Mouse (Mus musculus) MEL (cell line): ENCODE measurements around the gene Trak1. TPM values are rescaled to one million over a fixed set of nuclear protein-coding genes. Genes with fewer than 3 reads are reported as not detected.

ENCODE experiments used
- DNase-seq: peaks from one replicate; pipeline ENCODE4 v3.0.0; 2011; ENCODE audit warnings: low read depth, low spot score
- H3K27ac ChIP-seq: 2 replicates; pipeline ENCODE4 v1.5.1; 2012; ENCODE audit warnings: low read depth, mild to moderate bottlenecking, control low read depth, low read length, moderate library complexity; ENCODE audit not compliant: control insufficient read depth
- H3K27me3 ChIP-seq, 2 experiments: fragments of 150-350 bp in 1 of 2; sonication (generic) in 1 of 2; 2 replicates each; pipeline ENCODE4 v1.6.1; 2012; ENCODE audit warnings: low read length in 2 of 2, mild to moderate bottlenecking in 2 of 2, improper control_type of control experiment in 1 of 2, moderate library complexity in 1 of 2; ENCODE audit not compliant: insufficient read depth in 2 of 2, control insufficient read depth in 1 of 2
- H3K36me3 ChIP-seq, 2 experiments: 2 replicates each; pipeline ENCODE4 v1.6.1; 2012 to 2014; ENCODE audit warnings: low read length in 2 of 2, improper control_type of control experiment in 1 of 2, inconsistent platforms in 1 of 2, mild to moderate bottlenecking in 1 of 2; ENCODE audit not compliant: insufficient read depth in 2 of 2, control insufficient read depth in 1 of 2
- H3K4me1 ChIP-seq, 2 experiments: fragments of 150-350 bp in 1 of 2; sonication (generic) in 1 of 2; 2 replicates each; pipeline ENCODE4 v1.6.1; 2012; ENCODE audit warnings: low read length in 2 of 2, improper control_type of control experiment in 1 of 2, mild to moderate bottlenecking in 1 of 2; ENCODE audit not compliant: insufficient read depth in 2 of 2, control insufficient read depth in 1 of 2
- H3K4me3 ChIP-seq, 2 experiments: fragments of 150-350 bp in 1 of 2; sonication (generic) in 1 of 2; 2 replicates each; pipeline ENCODE4 v1.5.1; 2012; ENCODE audit warnings: low read depth in 2 of 2, low read length in 2 of 2, mild to moderate bottlenecking in 2 of 2, moderate library complexity in 2 of 2, control low read depth in 1 of 2, improper control_type of control experiment in 1 of 2; ENCODE audit not compliant: control insufficient read depth in 1 of 2, insufficient read depth in 1 of 2
- H3K79me2 ChIP-seq: 2 replicates; pipeline ENCODE4 v1.6.1; 2012; ENCODE audit warnings: mild to moderate bottlenecking, low read length, moderate library complexity; ENCODE audit not compliant: control insufficient read depth, poor library complexity, insufficient read depth
- H3K9ac ChIP-seq: 2 replicates; pipeline ENCODE4 v1.6.1; 2012; ENCODE audit warnings: low read depth, mild to moderate bottlenecking, control low read depth, low read length, moderate library complexity; ENCODE audit not compliant: control insufficient read depth, poor library complexity, severe bottlenecking
- H3K9me3 ChIP-seq: fragments of 150-350 bp; sonication (generic); replicated peaks from 2 replicates; pipeline ENCODE4 v1.6.1; 2012; ENCODE audit warnings: mild to moderate bottlenecking, low read length, improper control_type of control experiment, moderate library complexity; ENCODE audit not compliant: insufficient read depth
- CHD1 ChIP-seq: IDR thresholded peaks from 2 replicates; pipeline ENCODE4 v1.6.1; 2012; ENCODE audit warnings: low read depth, mild to moderate bottlenecking, inconsistent platforms, low read length, improper control_type of control experiment
- CTCF ChIP-seq, 3 experiments: IDR thresholded peaks in 2 of 3; conservative IDR thresholded peaks in 1 of 3; 2 replicates each; pipeline ENCODE4 v1.5.1; 2011 to 2012; ENCODE audit warnings: low read length in 3 of 3, low read depth in 2 of 3, mild to moderate bottlenecking in 2 of 3, improper control_type of control experiment in 1 of 3, inconsistent platforms in 1 of 3, mixed read lengths in 1 of 3, moderate library complexity in 1 of 3; ENCODE audit not compliant: control insufficient read depth in 1 of 3, insufficient read depth in 1 of 3, poor library complexity in 1 of 3, severe bottlenecking in 1 of 3
- E2F4 ChIP-seq: IDR thresholded peaks from 2 replicates; pipeline ENCODE4 v1.6.1; 2011; ENCODE audit warnings: low read depth, low read length, improper control_type of control experiment, borderline replicate concordance
- ELF1 ChIP-seq: IDR thresholded peaks from 2 replicates; pipeline ENCODE4 v1.6.1; 2014; ENCODE audit warnings: low read depth, mild to moderate bottlenecking, inconsistent platforms, low read length, improper control_type of control experiment, moderate library complexity
- ETS1 ChIP-seq: IDR thresholded peaks from 2 replicates; pipeline ENCODE4 v1.6.1; 2012; ENCODE audit warnings: low read depth, mild to moderate bottlenecking, inconsistent platforms, low read length, improper control_type of control experiment, moderate library complexity
- GATA1 ChIP-seq: IDR thresholded peaks from 2 replicates; pipeline ENCODE4 v1.6.1; 2011; ENCODE audit warnings: low read depth, low read length, improper control_type of control experiment
- HCFC1 ChIP-seq: IDR thresholded peaks from 2 replicates; pipeline ENCODE4 v1.6.1; 2012; ENCODE audit warnings: low read depth, mild to moderate bottlenecking, inconsistent platforms, low read length, improper control_type of control experiment, moderate library complexity
- JUND ChIP-seq: IDR thresholded peaks from 2 replicates; pipeline ENCODE4 v1.6.1; 2011; ENCODE audit warnings: low read depth, mild to moderate bottlenecking, improper control_type of control experiment, low read length
- KAT2A ChIP-seq: conservative IDR thresholded peaks from 2 replicates; pipeline ENCODE4 v1.6.1; 2012; ENCODE audit warnings: low read depth, low read length, improper control_type of control experiment, inconsistent platforms
- MAX ChIP-seq: IDR thresholded peaks from 2 replicates; pipeline ENCODE4 v1.6.1; 2011; ENCODE audit warnings: low read length, improper control_type of control experiment
- MAZ ChIP-seq: IDR thresholded peaks from 2 replicates; pipeline ENCODE4 v1.6.1; 2012; ENCODE audit warnings: low read depth, mild to moderate bottlenecking, inconsistent platforms, low read length, improper control_type of control experiment
- MXI1 ChIP-seq: IDR thresholded peaks from 2 replicates; pipeline ENCODE4 v1.6.1; 2011; ENCODE audit warnings: mild to moderate bottlenecking, low read depth, low read length, improper control_type of control experiment
- MYC ChIP-seq: IDR thresholded peaks from 2 replicates; pipeline ENCODE4 v1.6.1; 2011; ENCODE audit warnings: low read depth, mild to moderate bottlenecking, low read length, improper control_type of control experiment, moderate library complexity
- NELFE ChIP-seq: IDR thresholded peaks from 2 replicates; pipeline ENCODE4 v1.6.1; 2011; ENCODE audit warnings: low read depth, low read length, improper control_type of control experiment
- NRF1 ChIP-seq: IDR thresholded peaks from 2 replicates; pipeline ENCODE4 v1.6.1; 2014; ENCODE audit warnings: low read depth, mild to moderate bottlenecking, inconsistent platforms, low read length, improper control_type of control experiment, moderate library complexity; ENCODE audit not compliant: poor library complexity, insufficient read depth, severe bottlenecking
- POLR2AphosphoS2 ChIP-seq: IDR thresholded peaks from 2 replicates; pipeline ENCODE4 v1.6.1; 2011; ENCODE audit warnings: low read length, improper control_type of control experiment
- POLR2AphosphoS5 ChIP-seq: IDR thresholded peaks from 2 replicates; pipeline ENCODE4 v1.6.1; 2012; ENCODE audit warnings: low read depth, borderline replicate concordance, mild to moderate bottlenecking, inconsistent platforms, low read length, moderate library complexity, mixed read lengths
- RAD21 ChIP-seq: IDR thresholded peaks from 2 replicates; pipeline ENCODE4 v1.6.1; 2011; ENCODE audit warnings: mild to moderate bottlenecking, low read depth, low read length, improper control_type of control experiment
- RCOR1 ChIP-seq: IDR thresholded peaks from 2 replicates; pipeline ENCODE4 v1.6.1; 2012; ENCODE audit warnings: low read depth, mild to moderate bottlenecking, inconsistent platforms, low read length, improper control_type of control experiment
- SIN3A ChIP-seq: IDR thresholded peaks from 2 replicates; pipeline ENCODE4 v1.6.1; 2012; ENCODE audit warnings: low read length, improper control_type of control experiment, inconsistent platforms
- SMC3 ChIP-seq: IDR thresholded peaks from 2 replicates; pipeline ENCODE4 v1.6.1; 2011; ENCODE audit warnings: low read depth, low read length, improper control_type of control experiment
- TBP ChIP-seq: IDR thresholded peaks from 2 replicates; pipeline ENCODE4 v1.8.0; 2011; ENCODE audit warnings: low read depth, low read length, improper control_type of control experiment
- UBTF ChIP-seq: IDR thresholded peaks from 2 replicates; pipeline ENCODE4 v1.6.1; 2012; ENCODE audit warnings: low read depth, mild to moderate bottlenecking, inconsistent platforms, low read length, improper control_type of control experiment, moderate library complexity, borderline replicate concordance; ENCODE audit not compliant: insufficient read depth
- USF1 ChIP-seq: IDR thresholded peaks from 2 replicates; pipeline ENCODE4 v1.6.1; 2014; ENCODE audit warnings: low read depth, mild to moderate bottlenecking, inconsistent platforms, low read length, improper control_type of control experiment, moderate library complexity
- USF2 ChIP-seq, 2 experiments: IDR thresholded peaks; 2 replicates each; pipeline ENCODE4 v1.6.1; 2011 to 2012; ENCODE audit warnings: improper control_type of control experiment in 2 of 2, low read length in 2 of 2, borderline replicate concordance in 1 of 2, inconsistent platforms in 1 of 2, low read depth in 1 of 2, mild to moderate bottlenecking in 1 of 2; ENCODE audit not compliant: insufficient read depth in 1 of 2
- ZKSCAN1 ChIP-seq: IDR thresholded peaks from 2 replicates; pipeline ENCODE4 v1.6.1; 2012; ENCODE audit warnings: low read depth, mild to moderate bottlenecking, inconsistent platforms, low read length, improper control_type of control experiment, moderate library complexity
- ZMIZ1 ChIP-seq: IDR thresholded peaks from 2 replicates; pipeline ENCODE4 v1.6.1; 2012; ENCODE audit warnings: low read depth, mild to moderate bottlenecking, inconsistent platforms, low read length, improper control_type of control experiment, moderate library complexity
- polyA plus RNA-seq, 2 experiments: library from polyadenylated mRNA; stranded (reverse) in 1 of 2; unstranded in 1 of 2; fragments of >175 nt in 1 of 2; fragments of >200 nt in 1 of 2; gene quantifications; 2 replicates each; pipeline versions ENCODE4 v1.2.1 to v1.2.4; 2012; ENCODE audit warnings: low replicate concordance in 2 of 2, low read depth in 1 of 2; ENCODE audit not compliant: insufficient read length in 2 of 2, insufficient read depth in 1 of 2, missing spikeins in 1 of 2
- total RNA-seq: library from RNA; depleted of rRNA; stranded (reverse); fragments of 300-350 nt; gene quantifications from 2 replicates; pipeline ENCODE4 v1.2.3, GENCODE M21; 2012

The Trak1 gene
- total and polyA plus RNA-seq, 3 experiments = 16.2 to 35.5 TPM; not detected in 1

DNA sequence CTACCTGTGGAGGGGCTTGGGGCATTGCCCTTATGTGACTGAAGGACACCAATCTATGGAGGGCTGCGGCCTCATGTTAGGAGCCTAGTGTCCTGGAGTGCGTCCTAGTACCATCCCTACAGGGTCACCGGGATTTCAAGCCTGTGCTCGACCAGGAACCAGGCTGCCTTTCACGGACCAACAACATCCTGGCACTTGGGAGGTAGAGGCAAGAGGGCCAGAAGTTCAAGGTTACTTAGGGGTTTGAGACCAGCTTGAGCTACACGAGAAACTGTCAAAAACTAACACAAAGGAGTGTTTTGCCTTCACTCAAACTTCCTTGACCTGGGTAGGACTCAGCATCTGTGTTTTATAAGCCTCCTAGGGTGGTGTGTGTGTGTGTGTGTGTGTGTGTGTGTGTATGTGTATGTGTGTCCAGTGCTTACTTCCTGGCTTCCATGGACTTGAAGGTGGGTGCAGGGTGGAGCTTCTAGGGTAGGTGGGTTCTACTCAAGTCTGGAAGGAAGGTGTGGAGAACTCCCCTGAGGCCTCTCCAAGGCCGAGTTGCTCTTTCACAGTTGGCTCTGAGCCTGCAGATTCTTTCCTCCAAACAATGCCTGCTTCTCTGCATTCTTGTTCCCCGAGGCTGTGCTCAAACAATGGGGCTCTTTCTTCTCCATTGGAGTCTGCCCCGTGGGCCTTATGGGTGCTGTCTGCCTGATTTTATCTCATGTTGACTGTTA, 40.1 kb downstream of the Trak1 start:
- Histone ChIP-seq H3K4me1 (peaks cover 0 to 2% of the 10 kb centered on the region in 2 experiments; a peak in 1 of 4 replicates), H3K79me2 (peaks cover 9% of the 10 kb centered on the region), H3K4me3 (no peak overlapping the region), H3K27me3 (no peaks in the 10 kb centered on the region), H3K27ac (no peak overlapping the region), H3K9me3 (no peaks in the 10 kb centered on the region), H3K9ac (no peak overlapping the region), H3K36me3 (peaks cover 0 to 4% of the 10 kb centered on the region in 2 experiments; a peak in 2 of 4 replicates)
- DNase-seq = no peak
- TF ChIP-seq RCOR1 (no peak), USF1 (no peak), ETS1 (no peak), MYC (no peak), UBTF (no peak), E2F4 (no peak), SIN3A (no peak), GATA1 (no peak), NELFE (no peak), NRF1 (no peak), CHD1 (no peak), MAX (no peak), RAD21 (no peak), MXI1 (no peak), POLR2AphosphoS5 (no peak), KAT2A (no peak), POLR2AphosphoS2 (no peak), HCFC1 (no peak), USF2 (IDR thresholded peaks at IDR 0.05; ENCODE audit: borderline replicate concordance in 1 of 2, insufficient read depth in 1 of 2, low read depth in 1 of 2, low read length in 2 of 2) (no peak), ELF1 (no peak)

DNA sequence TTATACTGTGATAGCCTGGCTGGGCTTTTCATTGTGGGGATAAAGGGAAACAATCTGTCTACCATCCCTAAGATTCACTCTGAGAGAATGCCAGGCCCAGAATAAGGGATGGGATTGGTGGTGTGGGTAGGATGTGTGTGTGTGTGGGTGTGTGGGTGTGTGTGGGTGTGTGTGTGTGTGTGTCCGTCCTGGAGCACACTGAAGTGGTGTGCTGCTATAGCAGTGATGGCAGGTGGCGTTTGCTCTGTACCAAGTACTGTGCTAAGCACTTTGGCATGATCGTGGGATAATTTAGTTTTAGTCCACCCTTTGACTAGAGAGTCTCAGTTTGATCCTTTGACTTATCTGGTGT, 40.6 kb downstream of the Trak1 start:
- no peak overlapping the region for H3K9ac ChIP-seq
- H3K4me3 ChIP-seq = no peak overlapping the region
- TF ChIP-seq JUND (no peak), CTCF (IDR thresholded peaks at IDR 0.05 in 2 of 3, conservative IDR thresholded peaks at IDR 0.05 in 1 of 3; ENCODE audit: control insufficient read depth in 1 of 3, insufficient read depth in 1 of 3, low read depth in 2 of 3, low read length in 3 of 3, poor library complexity in 1 of 3, severe bottlenecking in 1 of 3) (no peak), ZMIZ1 (no peak), RAD21 (no peak), MYC (no peak), POLR2AphosphoS5 (no peak), TBP (no peak), KAT2A (no peak), MAX (no peak), UBTF (no peak), MAZ (no peak), SMC3 (no peak), POLR2AphosphoS2 (no peak), ZKSCAN1 (no peak), NELFE (no peak), MXI1 (no peak)
- peaks cover 7% of the 10 kb centered on the region for H3K79me2 ChIP-seq
- DNase-seq = no peak
- no peak overlapping the region for H3K27ac ChIP-seq
- H3K36me3 ChIP-seq = no peaks in the 10 kb centered on the region; a peak in 1 of 4 replicates
- no peaks in the 10 kb centered on the region for H3K9me3 ChIP-seq
- no peaks in the 10 kb centered on the region for H3K4me1 ChIP-seq
- H3K27me3 ChIP-seq = no peaks in the 10 kb centered on the region
